Mouse (Mus musculus) left cerebral cortex, adult 6 months (tissue): Measurements from ENCODE around the gene Tspan14. TPM values are rescaled to one million over a fixed set of nuclear protein-coding genes. Genes with fewer than 3 reads are reported as not detected.

ENCODE experiments used
- long read RNA-seq, 2 experiments: library from polyadenylated mRNA; unstranded; transcript quantifications; one replicate each; pipeline ENCODE4 v2.0.0; 2019 to 2020
- polyA plus RNA-seq: library from polyadenylated mRNA; unstranded; fragments of <200 nt; fragmentation: Nextera tagmentation; gene quantifications from 2 replicates; pipeline ENCODE4 v1.2.3, GENCODE M21; 2021

Tspan14 gene
- polyA plus RNA-seq = 24.2 and 28.3 TPM in 2 replicates
- long read RNA-seq, experiment 1, transcript Tspan14-201 (9 exons, 2,475 nt) = major isoform, 145 of 165 reads
- long read RNA-seq, experiment 1, partial matches to known transcripts = 9 of 165 reads
- long read RNA-seq, experiment 1, other reads (novel, unspliced or antisense) = 10 of 165 reads
- long read RNA-seq, experiment 2, transcript Tspan14-201 (9 exons, 2,475 nt) = major isoform, 21 of 27 reads
- long read RNA-seq, experiment 2, partial matches to known transcripts = 0 of 27 reads
- long read RNA-seq, experiment 2, other reads (novel, unspliced or antisense) = 6 of 27 reads

DNA sequence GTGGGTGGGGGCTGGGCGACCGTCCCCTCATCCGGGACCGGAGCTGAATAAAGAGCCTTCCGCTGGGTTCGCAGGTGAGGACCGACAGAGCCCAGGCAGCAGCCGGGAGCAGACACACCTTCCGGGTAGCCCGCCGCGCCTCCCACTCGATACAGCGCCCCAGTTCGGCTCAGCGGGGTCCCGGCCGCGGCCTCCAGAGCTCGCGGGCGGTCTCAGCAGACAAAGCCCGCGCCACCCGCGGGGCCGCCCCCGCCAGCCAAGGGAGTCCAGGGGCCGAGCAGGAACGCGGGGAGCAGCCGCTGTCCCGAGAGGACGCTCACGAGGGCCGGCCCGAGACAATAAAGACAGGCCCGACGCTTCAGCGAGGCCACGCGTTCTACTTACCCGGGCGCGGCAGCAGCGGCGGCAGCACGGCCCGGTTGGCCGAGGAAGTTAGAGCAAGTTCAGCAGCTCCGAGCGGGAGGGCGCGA lies at the start of gene Tspan14:
TSS of gene Tspan14 (minus strand) at position 416 of the 470 bp plus-strand sequence.

DNA sequence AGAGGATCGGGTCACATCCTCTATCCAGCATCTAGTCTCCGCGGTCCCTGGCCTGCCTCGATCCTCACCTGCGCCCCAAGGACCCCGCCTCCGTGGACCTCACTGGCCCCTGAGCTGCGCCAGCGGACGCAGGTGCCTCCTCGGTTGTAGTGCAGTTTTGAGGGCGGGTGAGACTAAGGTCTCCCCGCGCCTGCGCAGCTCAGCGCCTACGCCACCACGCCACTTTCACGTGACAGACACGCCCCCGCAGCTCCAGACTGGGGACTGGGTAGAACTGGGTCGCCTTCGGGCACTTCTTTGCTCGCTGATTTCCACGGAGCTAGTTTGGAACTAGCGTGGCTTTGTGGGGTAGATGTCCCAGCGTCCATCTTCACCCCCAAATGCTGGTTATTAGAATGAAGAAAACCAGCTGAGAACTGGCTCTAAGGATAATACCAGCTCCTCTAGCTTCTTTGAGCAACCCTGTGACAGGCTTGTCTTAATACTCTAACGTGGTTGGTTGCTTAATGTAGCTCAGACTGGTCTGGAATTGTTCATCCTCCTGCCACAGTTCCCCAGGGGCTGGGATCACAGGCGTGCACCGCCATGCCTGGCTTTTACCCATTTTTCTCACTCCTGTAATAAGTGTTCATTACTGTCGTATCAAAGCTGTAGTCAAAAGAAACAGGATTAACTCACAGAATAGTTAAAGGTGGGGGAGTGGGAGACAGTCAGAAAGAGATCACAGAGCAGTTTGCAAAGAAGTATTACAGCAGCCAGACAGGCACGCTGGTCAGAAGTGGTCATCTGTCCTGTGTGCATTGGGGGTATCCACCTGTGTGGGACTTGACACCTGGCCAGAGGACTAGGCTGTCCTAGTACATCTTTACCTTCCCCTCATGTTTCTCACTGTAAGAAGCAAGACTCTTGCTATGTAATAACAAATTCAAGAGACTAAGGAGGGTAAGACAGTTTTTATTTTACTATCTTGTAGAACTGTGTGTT lies 47.3 kb upstream of the Tspan14 start, which contains the start of gene Fam213a:
TSS of gene Fam213a (minus strand) at position 159 of the 984 bp plus-strand sequence.

DNA sequence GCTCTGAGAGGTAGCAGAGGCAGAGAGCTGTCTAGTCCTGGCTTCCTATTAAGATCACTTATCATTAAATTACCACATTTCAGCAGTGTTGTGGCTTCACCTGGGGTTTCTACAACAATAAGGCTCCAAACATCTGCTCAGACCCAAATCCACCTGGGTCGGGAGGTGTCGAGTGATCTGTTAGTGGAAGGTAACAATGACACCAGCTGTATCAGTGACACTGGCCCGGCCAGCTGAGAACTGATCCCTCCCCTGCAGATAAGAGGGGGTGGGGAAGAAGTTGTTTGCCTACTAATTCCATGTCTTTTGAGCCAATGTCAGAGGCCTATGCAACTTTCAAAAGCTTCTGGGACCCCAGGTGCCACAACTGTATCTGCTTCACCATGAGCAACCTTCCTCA lies 73.4 kb downstream of the Tspan14 start, which contains the start of gene Sh2d4b:
TSS of gene Sh2d4b (minus strand) at position 71 of the 400 bp plus-strand sequence.

Other genes starting within 250 kb of the Tspan14 start
- 0.09 and 0.20 TPM in 2 replicates for gene Sh2d4b, start 73.5 kb downstream of the Tspan14 start, polyA plus RNA-seq
- gene Fam213a, start 47.0 kb upstream of the Tspan14 start, polyA plus RNA-seq = 165 and 181 TPM in 2 replicates
- gene Dydc2, start 102.4 kb upstream of the Tspan14 start, polyA plus RNA-seq = 0.58 and 1.0 TPM in 2 replicates
- not detected in 2 replicates for gene Dydc1, start 106.1 kb upstream of the Tspan14 start, polyA plus RNA-seq
- 0.04 TPM in 1 of 2 replicates, not detected in the other for gene Mat1a, start 138.2 kb upstream of the Tspan14 start, polyA plus RNA-seq
- not detected in 2 replicates for gene Sftpa1, start 165.0 kb upstream of the Tspan14 start, polyA plus RNA-seq
- gene Mbl1, start 184.7 kb upstream of the Tspan14 start, polyA plus RNA-seq = not detected in 2 replicates
- not detected in 2 replicates for gene Sftpd, start 218.3 kb upstream of the Tspan14 start, polyA plus RNA-seq